Mouse (Mus musculus) gastrocnemius, postnatal 4 days (tissue): Measurements from ENCODE around the gene Cript. TPM values are rescaled to one million over a fixed set of nuclear protein-coding genes. Genes with fewer than 3 reads are reported as not detected.
"Not testable (repeated sequence)": the region's sequence is repeated elsewhere in the genome, so short reads cannot be mapped to it uniquely, and the experiment has no call there.

ENCODE experiments used
- DNase-seq, 2 experiments: peaks; one replicate each; pipeline ENCODE4 v3.0.0; 2021 to 2022; ENCODE audit warnings: low spot score in 2 of 2, mixed read lengths in 2 of 2
- total RNA-seq, 2 experiments: library from RNA; stranded (reverse); gene quantifications; 2 replicates each; pipeline ENCODE4 v1.2.3; 2021

The Cript gene
- total RNA-seq, 2 experiments from 2014 or later = 27.9 to 29.9 TPM

DNA sequence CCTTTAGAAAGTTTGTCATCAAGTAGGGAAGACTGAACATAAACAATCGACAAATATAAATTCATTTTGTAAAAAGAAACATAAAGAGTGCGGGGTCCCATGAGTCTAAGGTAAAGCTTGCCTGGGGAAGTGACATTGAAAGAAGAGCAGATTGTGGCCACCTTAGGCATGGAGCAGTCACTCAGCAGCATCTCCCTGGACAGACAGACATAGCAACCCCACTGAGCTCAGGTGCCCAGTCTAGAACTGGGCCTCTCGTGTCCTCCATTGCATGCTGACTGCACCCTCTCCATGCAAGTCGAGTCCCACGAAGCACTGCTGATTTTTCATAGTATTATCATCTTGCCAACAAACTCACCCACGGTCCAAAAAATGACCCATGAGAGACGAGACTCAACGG, 19.4 kb downstream of the Cript start:
- DNase-seq = no peak

DNA sequence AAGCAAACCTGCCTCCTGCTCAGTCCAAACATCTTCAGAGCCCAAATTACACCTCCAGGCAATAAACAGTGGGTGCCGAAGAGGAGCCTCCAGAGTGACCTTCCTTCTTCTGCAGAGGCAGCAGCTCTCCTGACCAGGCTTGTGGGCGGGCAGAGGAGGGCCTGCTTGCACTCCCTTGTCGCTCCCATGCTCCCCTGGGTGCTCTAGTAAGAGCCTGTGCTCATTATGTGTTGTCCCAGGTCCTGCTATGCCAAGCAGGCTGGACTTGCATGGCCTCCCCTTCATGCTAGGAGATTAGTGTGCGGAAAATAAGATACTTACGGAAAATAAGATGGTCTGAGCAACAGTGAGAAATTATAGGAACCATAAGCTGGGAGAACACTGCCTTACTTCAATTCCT, 24.3 kb downstream of the Cript start:
- DNase-seq = no peak

DNA sequence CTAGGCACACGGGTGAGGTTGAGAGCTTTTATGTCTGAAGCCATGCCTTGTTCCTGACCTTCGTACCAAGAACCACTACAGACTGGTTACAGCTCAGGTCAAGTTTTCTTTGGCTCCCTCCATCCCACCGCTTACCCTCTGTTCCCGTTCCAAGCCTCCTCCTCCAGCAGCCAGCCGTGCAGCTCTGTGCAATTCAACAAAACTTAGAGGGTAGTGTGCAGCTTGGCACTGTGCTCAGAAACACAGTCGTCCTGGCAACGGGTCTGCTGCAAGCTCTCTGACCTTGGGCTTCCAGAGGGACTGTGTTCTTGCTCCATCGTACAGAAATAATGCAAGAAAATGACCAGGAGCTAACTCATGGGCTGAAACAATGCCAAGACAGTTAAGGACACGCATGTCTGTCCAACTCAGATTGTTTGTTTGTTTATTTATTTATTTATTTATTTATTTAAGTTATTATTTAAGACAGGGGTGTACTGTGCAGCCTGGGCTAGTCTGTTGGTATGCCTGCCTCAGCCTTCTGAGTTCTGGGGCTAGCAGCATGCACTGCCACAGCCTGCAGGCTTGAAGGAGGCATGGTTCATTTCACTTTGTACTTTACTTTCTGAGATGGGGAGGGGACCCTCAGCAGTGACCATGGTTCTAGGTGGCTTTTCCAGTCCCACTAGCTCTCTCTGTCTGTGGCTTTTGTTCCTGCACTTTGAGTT, 25.3 kb downstream of the Cript start:
- peak in 1 of 2 experiments; percentile 29 for DNase-seq

DNA sequence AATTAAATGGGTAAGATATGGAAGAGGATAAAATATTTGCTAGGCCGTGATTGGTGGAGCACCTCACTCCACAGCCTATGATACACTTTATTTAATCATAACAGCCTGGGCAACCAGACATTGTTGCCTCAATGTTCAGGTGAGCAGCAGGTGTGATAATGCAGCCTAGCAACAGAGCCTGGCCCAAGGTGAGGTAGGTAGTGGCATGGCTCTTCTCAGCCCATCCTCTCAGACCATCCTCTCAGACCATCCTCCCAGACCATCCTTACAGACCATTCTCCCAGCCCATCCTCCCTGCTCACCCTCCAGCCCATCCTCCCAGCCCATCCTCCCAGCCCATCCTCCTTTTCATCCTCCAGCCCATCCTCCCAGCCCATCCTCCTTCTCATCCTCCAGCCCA, 26.3 kb downstream of the Cript start:
- DNase-seq = no peak

DNA sequence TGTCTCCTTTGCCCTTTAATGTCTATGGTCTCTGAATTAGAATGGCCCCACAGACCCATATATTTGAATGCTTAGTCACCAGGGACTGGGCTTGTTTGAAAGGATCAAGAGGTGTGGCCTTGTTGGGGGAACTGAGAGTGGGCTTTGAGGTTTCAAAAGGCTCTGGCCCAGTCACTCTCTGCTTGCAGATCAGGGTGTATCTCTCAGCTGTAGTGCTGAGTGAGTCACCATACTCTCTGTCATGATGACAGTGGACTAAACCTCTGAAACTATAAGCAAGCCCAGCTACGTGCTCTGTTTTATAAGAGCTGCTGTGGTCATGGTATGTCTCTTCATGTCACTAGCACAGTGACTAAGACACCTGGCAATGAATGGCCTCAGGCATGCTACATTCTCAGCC, 27.1 kb downstream of the Cript start:
- no peak for DNase-seq

DNA sequence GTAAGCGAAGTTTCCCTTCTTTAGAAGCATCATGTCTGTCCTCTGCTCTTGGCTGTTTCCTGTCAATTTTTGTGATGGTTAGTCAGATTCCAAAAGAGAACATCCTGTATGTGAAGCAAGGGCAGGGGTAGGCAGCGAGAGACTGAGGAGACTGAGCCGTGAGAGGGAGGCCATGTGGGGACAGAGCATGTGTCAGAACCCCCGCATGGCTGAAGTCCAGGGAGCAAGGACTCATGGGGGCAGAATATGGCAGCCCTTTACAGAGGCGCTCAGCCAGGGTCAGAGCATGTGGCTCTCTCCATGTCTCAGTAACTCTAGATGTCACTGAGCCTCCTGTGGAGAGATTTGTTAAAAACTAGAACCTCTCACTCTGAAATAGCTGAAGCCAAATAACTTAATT, 28.6 kb downstream of the Cript start:
- DNase-seq = no peak

DNA sequence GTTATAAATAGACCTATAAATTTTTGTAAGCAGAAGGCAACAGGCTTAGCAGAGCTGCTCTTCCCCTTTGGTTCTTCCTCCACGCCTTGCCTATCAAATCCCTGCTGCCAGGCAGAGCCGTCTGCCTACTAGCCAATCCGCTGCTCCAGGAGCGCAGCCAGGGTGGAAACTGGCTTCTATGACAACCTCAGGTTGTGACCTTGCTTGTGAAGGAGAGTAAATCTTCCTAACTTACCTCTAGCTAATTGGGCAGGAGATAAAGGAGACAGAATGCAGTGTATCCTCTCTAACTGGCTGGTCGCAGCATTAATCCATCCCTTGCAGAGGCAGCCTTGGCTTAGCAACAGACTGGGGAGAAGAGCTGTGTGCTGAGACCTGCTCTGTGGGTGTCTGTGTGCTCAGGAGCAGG, 29.7 kb downstream of the Cript start:
- no peak for DNase-seq

DNA sequence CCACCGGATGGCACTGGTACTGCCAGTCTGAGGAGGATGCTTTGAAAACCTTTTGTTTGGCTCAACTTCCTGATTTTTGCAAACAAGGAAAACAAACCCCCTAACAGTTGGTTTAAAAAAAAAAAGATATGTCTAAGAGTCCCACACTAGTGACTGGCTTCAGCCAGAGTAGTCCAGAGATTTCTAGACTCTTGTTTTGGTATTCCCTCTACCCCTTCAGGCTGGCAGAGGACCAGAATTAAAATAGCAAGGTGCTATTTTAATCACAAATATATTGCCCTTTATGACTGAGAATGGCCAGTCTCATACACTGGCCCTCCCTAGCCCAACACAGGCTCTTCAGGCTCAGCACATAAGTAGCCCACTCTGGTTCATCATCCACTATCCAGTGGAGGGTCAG, 30.3 kb downstream of the Cript start:
- DNase-seq = no peak

DNA sequence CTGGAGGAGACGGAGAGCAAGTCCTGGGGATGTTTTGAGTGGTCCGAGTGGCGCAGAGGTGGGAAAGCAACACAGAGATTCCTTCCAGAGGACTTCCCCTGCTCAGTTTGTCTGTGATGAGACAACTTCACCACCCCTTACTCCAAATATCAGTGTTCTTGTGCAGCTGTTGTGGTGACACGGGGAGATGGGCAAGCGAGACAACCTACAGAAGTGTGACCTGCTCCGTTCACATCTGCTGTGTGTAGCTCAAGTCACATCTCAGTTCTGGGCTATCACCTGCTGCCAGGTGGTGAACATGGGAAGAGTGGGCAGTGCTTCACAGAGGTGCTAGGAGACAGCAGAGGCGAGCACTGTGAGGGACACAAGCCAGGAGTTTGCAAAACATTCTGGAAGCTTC, 31.4 kb downstream of the Cript start:
- DNase-seq = no peak

DNA sequence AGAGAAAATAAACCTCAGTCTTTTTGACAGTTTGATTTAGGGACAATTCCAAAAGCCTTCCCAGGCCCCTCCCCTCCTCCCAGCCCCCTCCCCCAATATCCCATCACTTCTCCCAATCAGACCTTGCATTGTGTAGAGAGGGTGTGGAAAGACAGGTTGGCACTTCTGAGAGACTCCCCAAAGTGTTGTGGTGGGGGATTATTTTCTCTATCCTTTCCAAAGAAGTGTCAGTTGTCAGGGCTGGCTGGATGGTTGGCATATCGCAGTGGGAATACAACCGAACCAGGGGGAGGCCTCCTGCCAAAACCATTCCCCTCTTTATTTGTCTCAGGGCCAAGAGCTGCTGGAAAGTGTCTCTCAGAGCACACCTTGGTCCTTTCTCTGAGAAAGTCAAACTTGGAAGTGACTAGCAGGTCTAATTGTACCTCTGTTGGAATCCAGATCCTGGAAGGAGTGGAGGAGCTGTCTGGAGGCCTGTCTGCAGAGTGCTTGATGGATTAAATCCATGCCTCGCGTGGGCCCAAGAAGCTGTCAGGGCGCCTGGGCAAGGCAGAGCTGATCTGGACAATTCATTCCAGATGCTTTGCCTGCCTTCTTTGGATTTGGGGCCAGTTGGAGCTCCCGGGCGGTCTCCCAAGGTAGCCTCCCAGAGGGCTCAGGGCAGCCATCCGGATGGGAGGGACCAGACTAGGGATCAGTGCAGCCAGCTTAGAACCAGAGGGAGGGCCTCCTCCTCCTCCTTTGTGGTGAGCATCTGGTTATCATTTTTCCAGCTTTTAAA, 32.3 kb downstream of the Cript start:
- DNase-seq = peak; percentile 53 to 78

DNA sequence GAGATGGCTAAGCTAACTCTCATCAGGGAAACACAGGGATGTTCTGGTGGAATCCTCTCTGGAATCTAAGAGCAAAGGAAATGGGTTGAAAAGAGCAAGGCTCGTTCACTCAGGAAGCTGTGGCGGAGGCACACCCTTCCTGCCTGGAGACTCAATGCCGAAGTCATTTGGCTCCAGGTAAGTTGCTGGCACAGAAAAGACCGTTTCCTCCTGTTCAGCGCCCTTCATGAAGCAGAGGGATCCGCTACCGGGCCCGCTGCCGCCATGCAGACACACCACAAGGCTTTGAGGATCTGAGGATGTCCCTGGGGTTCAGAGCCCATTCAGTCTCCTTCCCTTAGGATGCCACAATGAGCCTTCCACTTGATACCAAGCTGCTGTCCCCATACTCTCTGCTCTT, 37.3 kb downstream of the Cript start:
- DNase-seq = no peak

DNA sequence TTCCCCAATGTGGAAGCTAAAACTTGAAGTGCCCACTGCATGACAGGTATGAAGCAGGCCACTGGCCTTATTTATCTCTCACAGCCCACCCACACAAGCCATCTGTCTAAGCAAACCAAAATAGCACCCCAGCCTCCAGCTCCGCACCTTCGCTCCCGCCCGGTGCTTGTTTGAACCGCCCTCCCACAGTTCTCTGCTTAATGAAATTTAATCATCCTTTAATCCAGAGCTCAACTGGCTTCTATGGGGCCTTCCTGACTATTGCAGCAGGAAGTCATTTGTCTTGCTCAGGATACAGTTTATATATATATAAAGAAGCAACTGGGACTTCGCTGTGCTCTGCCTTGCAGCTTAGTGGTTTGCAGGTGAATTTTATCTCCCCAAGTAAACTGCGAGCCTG, 38.1 kb downstream of the Cript start:
- DNase-seq = no peak

DNA sequence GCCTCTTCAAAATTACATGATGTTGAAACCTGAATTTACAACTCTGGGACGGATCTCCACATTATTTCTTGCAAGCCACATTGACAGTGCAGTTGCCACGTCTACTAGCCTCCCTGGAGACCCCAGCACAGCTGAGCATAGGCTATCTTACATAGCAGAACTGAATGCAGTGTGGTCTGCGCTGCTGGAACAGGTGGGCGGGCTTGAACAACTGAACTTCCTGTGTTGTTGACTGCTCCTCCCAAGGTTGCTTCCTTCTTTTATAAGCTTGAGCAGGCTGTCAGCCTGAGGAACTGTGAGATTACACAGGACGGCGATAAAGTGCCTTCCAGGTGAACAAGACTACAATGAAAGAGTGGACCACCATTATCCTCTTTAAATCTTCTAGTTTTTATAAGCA, 38.6 kb downstream of the Cript start:
- DNase-seq = no peak

DNA sequence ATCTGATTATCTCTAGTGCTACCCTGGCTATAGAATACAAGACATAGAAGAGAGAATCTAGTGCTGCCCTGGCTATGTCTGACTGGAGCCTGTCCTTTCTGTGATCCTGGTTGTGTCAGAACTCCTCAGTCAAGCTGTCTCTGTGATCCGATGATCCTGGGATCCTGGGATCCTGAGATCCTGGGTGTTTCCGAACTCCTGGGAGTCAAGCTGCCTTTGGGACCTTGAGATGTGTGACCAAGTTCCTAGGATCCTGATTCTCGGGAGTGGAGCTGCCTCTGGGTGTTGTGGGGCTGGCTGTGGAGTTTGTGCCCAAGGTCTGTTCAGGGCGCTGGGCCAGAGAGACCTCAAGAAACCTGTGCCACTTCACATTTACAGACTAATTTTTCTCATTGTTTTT, 43.6 kb downstream of the Cript start:
- no peak for DNase-seq

DNA sequence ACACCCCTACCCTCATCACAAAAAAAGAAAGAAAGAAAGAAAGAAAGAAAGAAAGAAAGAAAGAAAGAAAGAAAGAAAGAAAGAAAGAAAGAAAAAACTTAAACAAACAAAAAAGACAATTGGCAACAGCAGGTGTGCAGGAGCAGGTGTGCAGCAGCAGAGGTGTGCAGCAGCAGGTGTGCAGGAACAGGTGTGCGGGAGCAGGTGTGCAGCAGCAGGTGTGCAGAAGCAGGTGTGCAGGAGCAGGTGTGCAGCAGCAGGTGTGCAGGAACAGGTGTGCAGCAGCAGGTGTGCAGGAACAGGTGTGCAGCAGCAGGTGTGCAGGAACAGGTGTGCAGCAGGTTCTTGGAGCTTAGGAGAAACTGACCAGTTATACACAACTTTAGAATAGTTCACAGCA, 46.8 kb downstream of the Cript start:
- DNase-seq = not testable (repeated sequence)

DNA sequence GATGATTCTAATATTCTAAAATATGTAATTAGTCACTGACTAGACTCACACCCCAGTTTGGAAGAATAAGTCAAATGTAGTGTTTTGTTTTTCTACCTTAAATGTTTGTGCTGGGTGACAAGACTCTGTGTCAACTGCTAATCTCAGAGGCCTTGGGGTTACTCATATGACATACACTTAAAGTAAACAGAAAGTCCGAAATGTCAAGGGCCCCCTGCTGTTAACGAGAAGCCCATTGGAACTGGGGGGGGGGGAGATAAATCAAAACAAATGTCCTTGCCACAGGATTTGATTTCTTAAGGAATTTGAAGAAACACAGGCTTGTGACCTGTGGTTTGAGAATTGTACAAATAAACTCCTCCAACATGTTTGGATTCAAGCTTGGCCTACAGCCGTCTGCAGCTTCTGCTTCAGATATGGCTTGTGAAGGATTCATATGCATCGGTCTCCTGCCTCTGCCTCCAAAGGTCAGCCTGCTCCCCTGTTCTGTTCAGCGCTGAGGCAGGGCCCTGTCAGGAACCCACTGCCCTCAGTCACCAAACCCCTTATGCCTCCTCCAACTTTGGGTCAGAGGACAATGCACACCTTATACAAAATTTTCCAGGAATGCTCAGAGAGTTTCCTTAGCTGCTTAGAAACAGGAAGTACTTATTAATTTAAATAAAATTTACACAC, 47.6 kb downstream of the Cript start:
- DNase-seq = no peak

DNA sequence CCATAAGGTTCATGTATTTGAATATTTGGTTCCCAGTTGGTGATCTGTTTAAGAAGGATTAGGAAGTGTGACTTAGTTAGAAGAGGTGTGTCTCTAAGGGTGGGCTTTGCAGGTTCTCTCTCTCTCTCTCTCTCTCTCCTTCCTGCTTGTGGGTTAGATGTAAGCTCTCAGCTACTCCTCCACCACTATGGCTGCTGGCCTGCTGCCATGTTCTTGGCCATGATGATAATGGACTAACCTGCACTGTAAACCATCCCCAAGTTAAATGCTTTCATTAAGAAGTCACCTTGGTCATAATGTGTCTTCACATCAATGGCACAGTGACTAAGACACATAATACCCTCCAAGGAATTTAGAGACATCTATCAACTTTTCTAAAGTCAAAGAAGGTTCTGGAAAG, 48.1 kb downstream of the Cript start:
- no peak for DNase-seq

DNA sequence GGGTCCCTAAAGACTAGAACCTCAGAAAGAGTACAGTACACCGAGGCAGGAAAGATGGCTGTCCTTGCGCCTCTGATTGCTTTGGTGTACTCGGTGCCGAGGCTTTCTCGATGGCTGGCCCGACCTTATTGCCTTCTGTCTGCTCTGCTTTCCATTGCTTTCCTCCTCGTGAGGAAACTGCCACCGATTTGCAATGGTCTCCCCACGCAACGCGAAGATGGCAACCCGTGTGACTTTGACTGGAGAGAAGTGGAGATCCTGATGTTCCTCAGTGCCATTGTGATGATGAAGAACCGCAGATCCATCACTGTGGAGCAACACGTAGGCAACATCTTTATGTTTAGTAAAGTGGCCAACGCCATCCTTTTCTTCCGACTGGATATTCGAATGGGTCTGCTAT, 52.9 kb downstream of the Cript start:
- not testable (repeated sequence) for DNase-seq

DNA sequence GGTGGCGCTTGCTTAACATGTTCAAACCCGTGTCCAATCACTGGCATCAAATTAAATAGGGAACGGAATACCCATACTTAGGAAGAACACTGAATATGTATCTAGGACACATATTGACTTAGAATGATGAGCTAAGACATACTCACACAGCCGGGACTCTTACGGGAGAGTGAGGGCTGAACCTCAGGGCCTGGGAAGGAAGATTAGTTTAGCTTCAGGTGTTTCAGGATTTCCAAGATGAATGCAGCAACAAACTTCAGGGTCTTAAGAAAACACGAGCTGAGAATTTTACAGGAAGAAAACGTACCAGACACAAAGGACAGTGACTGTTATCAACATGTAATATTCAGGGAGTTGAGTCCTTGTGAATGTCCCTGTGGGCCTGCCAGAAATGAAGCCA, 55.4 kb downstream of the Cript start:
- no peak for DNase-seq

DNA sequence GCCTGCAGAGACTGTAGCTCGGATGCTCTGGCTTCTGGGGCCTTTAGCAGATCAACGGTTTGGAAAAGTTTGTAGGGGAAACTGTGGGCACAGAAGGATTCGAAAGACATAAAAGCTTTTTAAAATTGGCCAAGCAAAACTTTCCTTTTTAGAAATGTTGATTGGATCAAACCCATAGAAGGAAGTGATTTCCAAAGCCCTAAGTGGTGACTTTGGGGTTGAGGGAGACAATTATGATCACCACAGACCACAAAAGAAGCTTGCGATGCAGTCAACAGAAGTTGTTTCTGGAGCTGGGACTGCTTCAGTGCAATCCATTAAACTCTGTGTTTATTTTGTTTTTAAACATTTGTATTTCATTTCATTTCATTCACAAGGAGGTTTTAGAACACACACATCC, 57.2 kb downstream of the Cript start:
- DNase-seq = no peak

DNA sequence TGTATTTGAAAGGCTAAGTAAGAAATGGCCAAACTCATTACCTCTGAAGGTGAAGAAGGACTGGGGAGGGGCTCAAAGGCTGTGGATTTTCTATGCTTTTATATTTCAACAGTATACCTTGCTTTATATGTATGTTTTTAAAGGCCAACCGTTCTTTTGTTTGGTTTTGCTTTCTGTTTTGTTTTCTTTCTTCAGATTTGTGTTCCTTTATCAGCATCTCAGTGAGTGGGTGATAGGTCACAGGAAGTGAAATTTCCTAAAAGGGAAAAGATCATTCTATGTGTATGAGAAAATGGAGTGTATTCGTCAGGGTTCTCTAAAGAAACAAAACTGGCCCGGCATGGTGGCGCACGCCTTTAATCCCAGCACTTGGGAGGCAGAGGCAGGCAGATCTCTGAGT, 58.3 kb downstream of the Cript start:
- DNase-seq = no peak
